Mouse (Mus musculus) embryonic stem cell, embryonic (primary cell): ENCODE results near the gene Plekhg5.

Source experiments
- CTCF ChIA-PET, 4 experiments: fragments of 300-600 bp in 2 of 4; fragments of 350-600 bp in 2 of 4; sonication (Branson Sonifier 250); formaldehyde crosslinking; loops; one replicate each; lab custom pipeline; 2022; ENCODE audit warnings: inconsistent platforms in 2 of 4; lab: Charles Lee
- POLR2A ChIA-PET, 4 experiments: fragments of 300-600 bp in 2 of 4; fragments of 350-600 bp in 2 of 4; sonication (Branson Sonifier 250); formaldehyde crosslinking; loops; one replicate each; lab custom pipeline; 2022; ENCODE audit warnings: antibody characterized with exemption in 4 of 4, inconsistent platforms in 1 of 4; lab: Charles Lee

The Plekhg5 gene

DNA sequence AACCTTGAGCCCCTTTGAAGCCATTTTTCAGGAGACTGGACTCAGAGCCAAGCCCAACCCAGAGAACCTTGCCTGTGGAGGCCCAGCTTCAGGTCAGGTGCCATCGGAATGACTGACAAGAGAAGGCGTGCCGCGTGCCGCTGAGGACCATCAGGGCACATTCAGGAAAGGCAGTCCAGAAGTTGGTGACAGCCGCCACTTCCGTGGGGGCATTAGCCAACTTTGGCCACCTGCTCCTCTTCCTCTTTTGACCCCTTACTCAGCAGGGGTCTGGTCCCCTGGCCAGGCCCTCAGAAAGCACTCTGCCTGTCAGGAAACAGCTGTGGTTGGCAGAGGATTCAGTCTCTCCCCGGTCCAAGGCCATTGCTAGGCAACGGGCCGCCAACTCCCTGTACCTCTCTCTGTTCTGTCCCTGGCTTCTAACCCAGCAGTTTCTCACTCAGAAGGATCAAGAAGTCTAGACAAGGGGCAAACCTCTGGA lies at the start of gene Plekhg5:
Gene Plekhg5, plus strand, starts transcription at position 378 of the 481 bp plus-strand sequence.
- ChIA-PET POLR2A (interaction anchor here in 2 of 4 experiments (0.6 to 1.8 kb wide), 7 partner anchors 10 to 76 kb away, joined by 3 to 6 read pairs (median 3); partner anchors contain the start of genes Nol9 (in 1 of the 2) and Phf13 (in 1 of the 2)), CTCF (interaction anchor here in 3 of 4 experiments (0.5 to 1.3 kb wide), 6 partner anchors 10 to 1170 kb away, joined by 3 to 10 read pairs (median 3); no protein-coding TSS in a partner anchor)

DNA sequence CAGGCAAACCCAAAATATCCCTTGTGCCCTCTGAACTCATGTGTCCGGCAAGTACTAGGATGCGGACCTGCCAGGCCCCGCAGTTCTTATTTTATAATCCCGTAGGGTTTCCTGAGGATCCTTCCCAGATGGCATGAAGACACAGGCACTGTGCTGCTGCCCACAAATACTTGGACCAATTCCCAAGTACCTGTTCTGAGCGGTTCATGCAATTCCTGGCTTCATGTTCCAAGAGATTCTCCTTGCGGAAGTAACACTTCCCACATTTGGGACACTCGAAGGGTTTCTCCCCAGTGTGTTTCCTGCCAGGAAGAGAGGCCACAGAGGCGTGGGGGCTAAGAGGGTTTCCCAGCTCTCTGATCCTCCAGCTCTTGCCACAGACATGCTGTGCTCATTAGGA lies 49.8 kb upstream of the Plekhg5 start:
- POLR2A ChIA-PET, result interaction anchor here in 2 of 4 experiments (0.8 to 7.9 kb wide), 6 partner anchors 13 to 28 kb away, joined by 3 to 79 read pairs (median 3); partner anchors contain the start of gene Klhl21 (in 2 of the 2)
- CTCF ChIA-PET, result interaction anchor here in 2 of 4 experiments (0.7 to 1.7 kb wide), 2 partner anchors 16 to 1015 kb away, joined by 3 to 5 read pairs; partner anchors contain the start of gene Nol9 (in 1 of the 2)

DNA sequence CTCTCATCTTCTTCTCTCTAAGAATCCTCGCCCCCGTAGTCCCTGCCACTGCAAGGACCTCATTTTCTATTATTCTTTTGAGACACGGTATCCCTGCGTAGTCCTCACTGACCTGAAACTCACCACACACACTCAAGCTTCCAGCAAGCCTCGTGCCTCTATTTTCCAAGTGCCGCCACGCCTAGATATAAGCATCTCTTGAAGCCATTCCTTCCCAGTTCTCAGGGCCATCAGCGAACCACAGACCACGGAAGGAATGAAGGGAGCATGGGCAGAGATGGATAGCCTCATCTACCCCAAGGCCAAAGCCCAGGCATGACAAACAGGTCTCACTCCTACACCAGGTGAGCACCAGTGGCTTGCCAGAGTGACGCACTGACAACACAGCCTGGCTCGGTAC lies 47.8 kb upstream of the Plekhg5 start:
- CTCF ChIA-PET, result no interaction called here
- POLR2A ChIA-PET, result interaction anchor here in 3 of 4 experiments (0.6 to 7.9 kb wide), 3 partner anchors 15 to 94 kb away, joined by 4 to 79 read pairs (median 78); partner anchors contain the start of gene Klhl21 (in 2 of the 3)

DNA sequence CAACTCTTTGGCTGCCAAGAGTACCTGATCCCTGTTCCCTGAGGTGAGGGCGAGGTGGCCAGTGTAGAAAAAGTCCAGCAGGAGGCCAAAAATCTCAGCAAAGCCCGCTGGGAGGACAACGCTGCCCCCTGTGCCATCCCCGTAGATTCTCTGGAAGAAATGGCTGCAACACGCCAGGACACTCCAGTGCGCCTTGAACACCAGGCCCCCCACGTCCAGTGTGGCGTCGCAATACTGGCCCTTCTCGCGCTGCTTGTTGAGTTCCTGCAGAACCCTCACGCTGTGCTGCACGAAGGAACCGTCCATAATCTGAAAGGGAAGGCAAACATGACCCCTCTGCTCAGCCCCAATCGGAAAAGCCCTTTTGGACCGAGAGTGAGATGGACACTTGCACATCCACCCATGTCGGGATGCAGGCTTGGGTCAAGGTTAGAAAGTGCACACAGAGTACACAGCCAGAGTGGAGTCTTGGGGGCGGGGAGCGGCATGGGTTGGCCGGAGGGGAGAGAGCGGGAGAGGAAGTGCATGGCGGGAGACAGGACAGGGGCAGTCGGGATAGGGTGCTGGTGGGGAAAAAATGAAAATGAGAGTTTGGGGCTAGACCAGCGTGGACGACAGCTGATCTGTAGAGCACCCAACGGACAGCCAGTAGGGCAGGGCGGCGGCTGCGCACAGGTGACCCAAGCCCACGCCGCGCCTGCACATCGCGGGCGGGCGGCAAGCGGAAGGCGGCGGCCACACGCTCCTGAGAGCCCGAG lies 45.4 kb upstream of the Plekhg5 start:
- ChIA-PET POLR2A (interaction anchor here in 3 of 4 experiments (0.8 to 5.4 kb wide), 39 partner anchors 7 to 292 kb away, joined by 3 to 65 read pairs (median 4); partner anchors contain the start of genes Klhl21 (in 3 of the 3), Nol9 (in 2 of the 3), Tas1r1 (in 2 of the 3) and Thap3 (in 2 of the 3)), CTCF (interaction anchor here (0.6 to 3.7 kb wide), 16 partner anchors 10 to 186 kb away, joined by 3 to 47 read pairs (median 4); partner anchors contain the start of genes Nol9 (in 3 of the 4), Tas1r1 (in 2 of the 4) and Klhl21 (in 1 of the 4))

DNA sequence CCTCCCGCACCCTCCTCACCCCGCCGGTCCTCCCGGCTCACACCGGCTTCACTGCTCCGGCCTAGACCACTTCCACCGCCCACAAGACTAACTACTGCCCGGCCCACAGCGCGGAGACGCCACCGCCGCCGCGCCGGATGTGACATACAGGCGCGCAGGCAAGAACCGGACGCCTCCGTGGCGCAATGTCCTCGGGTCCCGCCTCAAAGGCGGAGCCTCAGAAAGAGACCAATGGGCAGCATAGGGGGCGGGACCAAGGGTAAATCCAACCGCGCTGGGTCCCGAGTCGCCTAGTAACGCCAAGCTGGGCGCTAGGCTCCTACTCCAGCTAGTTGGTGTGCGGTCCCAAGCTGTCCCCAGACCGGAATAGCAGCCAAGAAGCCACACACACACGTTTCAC lies 44.8 kb upstream of the Plekhg5 start, which contains the start of gene Zbtb48:
Gene Zbtb48, minus strand, starts transcription at position 148 of the 400 bp plus-strand sequence.
- CTCF ChIA-PET, result interaction anchor here (0.6 to 3.7 kb wide), 23 partner anchors 9 to 291 kb away, joined by 3 to 47 read pairs (median 4); partner anchors contain the start of genes Nol9 (in 3 of the 4), Tas1r1 (in 2 of the 4), Dnajc11 (in 1 of the 4) and Klhl21 (in 1 of the 4)
- POLR2A ChIA-PET, result interaction anchor here in 3 of 4 experiments (0.6 to 5.4 kb wide), 55 partner anchors 8 to 450 kb away, joined by 3 to 65 read pairs (median 4); partner anchors contain the start of genes Klhl21 (in 3 of the 3), Nol9 (in 3 of the 3), Tas1r1 (in 3 of the 3) and Phf13 (in 2 of the 3)

DNA sequence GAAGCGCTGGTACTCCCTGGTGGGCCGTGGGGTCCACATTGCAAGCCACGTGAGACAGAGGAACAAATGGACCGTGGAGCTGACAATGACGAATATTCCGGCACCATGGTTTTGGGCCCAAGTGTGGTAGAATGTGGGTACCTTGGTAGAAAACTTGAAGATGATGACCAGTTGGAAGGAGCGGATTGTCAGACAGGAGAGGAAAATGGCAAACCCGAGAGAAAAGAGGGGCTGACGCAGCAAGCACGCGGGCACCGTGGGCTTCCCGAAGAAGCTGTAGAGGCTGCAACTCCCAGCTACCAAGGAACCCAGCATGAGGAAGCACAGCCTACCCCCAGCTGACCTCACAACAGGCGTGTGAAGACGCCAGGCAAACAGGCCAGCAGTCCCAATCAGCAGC lies 43.8 kb upstream of the Plekhg5 start:
- CTCF ChIA-PET, result interaction anchor here in 3 of 4 experiments (0.6 to 3.7 kb wide), 17 partner anchors 10 to 900 kb away, joined by 3 to 47 read pairs (median 5); partner anchors contain the start of genes Nol9 (in 2 of the 3), Tas1r1 (in 2 of the 3), Dnajc11 (in 1 of the 3) and Klhl21 (in 1 of the 3)
- POLR2A ChIA-PET, result interaction anchor here (0.6 to 5.4 kb wide), 39 partner anchors 9 to 900 kb away, joined by 3 to 65 read pairs (median 5); partner anchors contain the start of genes Nol9 (in 4 of the 4), Klhl21 (in 3 of the 4), Tas1r1 (in 3 of the 4) and Phf13 (in 1 of the 4)

DNA sequence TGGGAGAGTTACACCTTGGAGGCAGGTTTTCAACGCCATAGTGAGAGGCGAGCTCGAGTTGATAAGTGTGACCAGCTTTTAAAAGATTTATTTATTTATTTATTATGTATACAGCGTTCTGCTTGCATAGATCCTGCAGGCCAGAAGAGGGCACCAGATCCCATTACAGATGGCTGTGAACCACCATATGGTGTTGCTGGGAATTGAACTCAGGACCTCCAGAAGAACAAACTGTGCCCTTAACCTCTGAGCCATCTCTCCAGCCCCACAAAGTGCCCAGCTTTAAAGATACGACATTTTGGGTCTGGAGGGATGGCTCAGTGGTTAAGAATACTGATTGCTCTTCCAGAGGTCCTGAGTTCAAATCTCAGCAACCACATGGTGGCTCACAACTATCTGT lies 43.2 kb upstream of the Plekhg5 start:
- POLR2A ChIA-PET, result interaction anchor here (0.6 to 5.4 kb wide), 24 partner anchors 9 to 900 kb away, joined by 3 to 65 read pairs (median 6); partner anchors contain the start of genes Nol9 (in 4 of the 4), Tas1r1 (in 3 of the 4), Klhl21 (in 2 of the 4) and Thap3 (in 1 of the 4)

DNA sequence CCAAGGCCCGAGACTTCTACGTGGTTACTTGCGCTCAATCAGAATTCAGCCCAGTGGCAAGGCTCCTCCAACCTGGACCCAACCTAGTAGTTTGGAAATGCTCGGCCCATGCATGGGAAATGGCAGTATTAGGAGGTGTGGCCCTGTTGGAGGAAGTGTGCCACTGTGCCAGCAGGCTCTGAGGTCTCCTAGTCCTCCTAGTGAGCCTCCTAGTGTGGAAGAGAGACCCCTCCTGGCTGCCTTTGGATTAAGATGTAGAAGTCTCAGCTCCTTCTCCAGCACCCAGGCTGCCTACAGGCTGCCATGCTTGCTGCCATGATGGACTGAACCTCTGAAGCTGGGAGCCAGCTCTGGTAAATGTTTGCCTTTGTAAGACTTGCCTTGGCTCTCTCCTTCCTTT lies 42.3 kb upstream of the Plekhg5 start:
- POLR2A ChIA-PET, result interaction anchor here in 3 of 4 experiments (0.6 to 5.4 kb wide), 17 partner anchors 8 to 233 kb away, joined by 3 to 65 read pairs (median 4); partner anchors contain the start of genes Klhl21 (in 2 of the 3), Nol9 (in 2 of the 3), Tas1r1 (in 2 of the 3) and Phf13 (in 1 of the 3)
- CTCF ChIA-PET, result interaction anchor here (0.6 to 3.7 kb wide), 9 partner anchors 8 to 97 kb away, joined by 3 to 47 read pairs (median 5); partner anchors contain the start of genes Dnajc11 (in 1 of the 4), Nol9 (in 1 of the 4), Tas1r1 (in 1 of the 4) and Thap3 (in 1 of the 4)

More for the DNA sequence above, 43.2 kb upstream of the Plekhg5 start:
- CTCF ChIA-PET, result interaction anchor here in 3 of 4 experiments (0.5 to 3.7 kb wide), 12 partner anchors 10 to 900 kb away, joined by 3 to 47 read pairs (median 6); partner anchors contain the start of genes Nol9 (in 2 of the 3), Tas1r1 (in 2 of the 3), Dnajc11 (in 1 of the 3) and Klhl21 (in 1 of the 3)

DNA sequence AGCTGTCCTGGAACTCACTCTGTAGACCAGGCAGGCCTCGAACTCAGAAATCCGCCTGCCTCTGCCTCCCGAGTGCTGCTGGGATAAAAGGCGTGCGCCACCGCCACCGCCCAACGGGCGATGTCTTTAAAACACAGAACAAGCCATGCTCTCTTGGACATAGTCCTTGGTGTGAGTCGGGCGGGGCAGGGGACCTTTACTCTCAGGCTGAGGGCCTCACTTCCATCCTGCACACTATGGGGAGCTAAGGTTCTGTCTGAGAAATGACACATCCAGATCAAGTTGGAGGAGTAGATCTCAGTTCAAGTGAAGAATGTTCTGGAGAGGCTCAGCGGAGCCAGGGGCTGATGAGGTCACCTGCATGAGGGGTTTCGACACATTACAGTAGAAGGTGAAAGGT lies 39.4 kb upstream of the Plekhg5 start:
- CTCF ChIA-PET, result interaction anchor here in 2 of 4 experiments (0.8 to 1.3 kb wide), 8 partner anchors 10 to 64 kb away, joined by 3 to 5 read pairs (median 3); no protein-coding TSS in a partner anchor
- POLR2A ChIA-PET, result interaction anchor here in 2 of 4 experiments (0.7 to 1.8 kb wide), 11 partner anchors 9 to 141 kb away, joined by 3 to 8 read pairs (median 4); partner anchors contain the start of genes Phf13 (in 2 of the 2) and Klhl21 (in 1 of the 2)

DNA sequence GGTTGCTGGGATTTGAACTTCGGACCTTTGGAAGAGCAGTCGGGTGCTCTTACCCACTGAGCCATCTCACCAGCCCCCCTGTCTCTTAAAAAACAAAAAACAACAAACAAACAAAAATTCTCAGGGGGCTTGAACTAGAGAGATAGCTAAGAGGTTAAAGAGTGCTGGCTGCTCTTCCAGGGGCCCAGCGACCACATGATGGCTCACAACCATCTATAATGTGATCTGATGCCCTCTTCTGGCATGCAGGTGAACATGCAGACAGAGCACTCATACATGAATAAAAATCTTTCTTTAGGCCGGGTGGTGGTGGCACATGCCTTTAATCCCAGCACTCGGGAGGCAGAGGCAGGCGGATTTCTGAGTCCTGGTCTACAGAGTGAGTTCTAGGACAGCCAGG lies 35.8 kb upstream of the Plekhg5 start:
- CTCF ChIA-PET, result interaction anchor here (0.6 to 3.9 kb wide), 8 partner anchors 9 to 120 kb away, joined by 3 to 28 read pairs (median 3); partner anchors contain the start of genes Klhl21 (in 1 of the 4) and Zbtb48 (in 1 of the 4)
- POLR2A ChIA-PET, result interaction anchor here in 3 of 4 experiments (0.7 to 3.5 kb wide), 10 partner anchors 8 to 62 kb away, joined by 3 to 33 read pairs (median 4); partner anchors contain the start of genes Zbtb48 (in 3 of the 3) and Thap3 (in 1 of the 3)

DNA sequence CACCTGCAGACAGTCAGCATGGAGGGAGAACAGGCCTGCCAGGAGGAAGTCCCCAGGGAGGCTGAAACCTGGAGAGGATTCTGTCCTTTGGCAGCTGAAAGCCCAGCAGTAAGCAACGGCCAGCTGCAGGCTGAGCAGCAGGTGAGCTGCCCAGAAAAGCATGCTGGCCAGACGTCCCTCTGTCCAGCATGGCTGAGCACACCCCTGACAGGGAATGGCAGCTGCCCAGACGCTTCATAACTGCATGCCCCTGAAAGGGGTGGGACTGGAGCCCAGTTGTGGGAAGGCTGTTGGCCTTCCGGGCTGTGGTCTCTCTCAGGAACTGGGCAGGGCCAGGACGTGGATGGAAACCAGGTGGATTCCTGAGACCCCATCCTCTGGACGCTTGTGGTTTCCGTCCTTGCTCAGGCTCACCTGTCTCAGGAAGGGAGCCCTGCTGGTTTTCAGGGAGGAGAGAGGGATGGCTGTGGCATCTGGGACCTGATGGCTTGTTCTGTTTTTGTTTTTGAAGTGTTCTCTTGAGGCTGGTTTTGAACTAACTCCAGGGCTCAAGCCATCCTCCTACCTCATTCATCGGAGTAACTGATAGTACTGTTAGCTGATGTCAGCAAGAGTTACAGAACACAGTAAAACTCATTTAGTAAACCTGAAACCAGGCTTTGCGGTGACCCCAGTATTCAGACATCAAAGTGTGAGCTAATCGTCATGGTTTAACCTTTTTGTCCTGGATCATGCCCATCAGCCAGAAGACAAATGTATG lies 33.9 kb upstream of the Plekhg5 start, which contains the start of gene Tas1r1:
Gene Tas1r1, minus strand, starts transcription at position 344 of the 760 bp plus-strand sequence.
- POLR2A ChIA-PET, result interaction anchor here (0.6 to 3.5 kb wide), 35 partner anchors 9 to 289 kb away, joined by 3 to 33 read pairs (median 4); partner anchors contain the start of genes Zbtb48 (in 3 of the 4), Phf13 (in 2 of the 4), Thap3 (in 2 of the 4) and Camta1 (in 1 of the 4)

DNA sequence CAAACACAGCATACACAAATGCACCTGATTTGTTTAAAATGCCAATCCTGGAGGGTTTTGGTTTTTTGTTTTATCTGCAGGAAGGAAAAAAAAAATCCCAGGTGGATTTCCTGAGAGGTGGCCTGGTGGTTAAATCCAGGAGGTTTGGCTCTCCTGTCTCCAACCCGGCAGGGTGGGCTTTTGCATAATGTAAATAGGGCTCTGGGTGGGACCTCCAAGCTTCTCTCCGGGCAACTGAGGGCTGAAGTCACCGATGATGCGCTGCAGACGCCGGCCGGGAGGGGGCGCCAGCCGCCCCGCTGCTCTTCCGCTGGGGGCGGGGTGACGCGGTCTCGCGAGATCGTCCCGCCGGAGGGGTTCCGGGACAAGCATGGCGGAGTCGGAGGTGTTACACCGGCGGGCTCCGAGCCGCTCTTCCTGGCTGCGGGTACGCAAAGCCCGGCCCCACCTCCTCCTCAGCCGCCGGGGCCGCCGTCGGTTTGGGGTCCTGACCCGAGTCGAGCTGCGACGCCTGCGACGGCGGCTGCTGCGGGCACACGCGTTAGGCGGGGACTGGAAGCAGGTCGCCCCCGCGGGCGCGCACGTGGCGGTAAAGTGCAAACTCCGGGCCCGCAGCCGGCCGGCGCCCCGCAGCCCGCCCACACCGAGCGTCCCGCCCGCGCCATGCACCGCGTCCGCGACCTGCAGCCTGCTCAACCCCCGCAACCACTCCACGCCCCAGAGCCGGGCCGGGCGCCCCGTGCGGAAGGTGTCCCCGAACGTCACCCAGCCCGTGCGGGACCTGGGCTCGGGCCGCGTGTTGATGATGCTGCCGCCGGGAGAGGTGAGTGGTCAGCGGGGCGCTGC lies 33.1 kb upstream of the Plekhg5 start, which contains the start of gene Nol9:
Gene Nol9, plus strand, starts transcription at position 337 of the 846 bp plus-strand sequence.
- ChIA-PET POLR2A (interaction anchor here (0.6 to 3.5 kb wide), 33 partner anchors 8 to 919 kb away, joined by 3 to 33 read pairs (median 4); partner anchors contain the start of genes Zbtb48 (in 3 of the 4), Thap3 (in 2 of the 4), Klhl21 (in 1 of the 4) and Plekhg5 (in 1 of the 4)), CTCF (interaction anchor here (0.6 to 3.9 kb wide), 59 partner anchors 8 to 889 kb away, joined by 3 to 28 read pairs (median 4); partner anchors contain the start of genes Zbtb48 (in 3 of the 4), Klhl21 (in 2 of the 4), Phf13 (in 2 of the 4) and Espn (in 1 of the 4))

More for the DNA sequence above, 33.9 kb upstream of the Plekhg5 start, which contains the start of gene Tas1r1:
- CTCF ChIA-PET, result interaction anchor here (0.6 to 3.9 kb wide), 62 partner anchors 8 to 888 kb away, joined by 3 to 28 read pairs (median 4); partner anchors contain the start of genes Zbtb48 (in 3 of the 4), Klhl21 (in 2 of the 4), Phf13 (in 2 of the 4) and Espn (in 1 of the 4)

DNA sequence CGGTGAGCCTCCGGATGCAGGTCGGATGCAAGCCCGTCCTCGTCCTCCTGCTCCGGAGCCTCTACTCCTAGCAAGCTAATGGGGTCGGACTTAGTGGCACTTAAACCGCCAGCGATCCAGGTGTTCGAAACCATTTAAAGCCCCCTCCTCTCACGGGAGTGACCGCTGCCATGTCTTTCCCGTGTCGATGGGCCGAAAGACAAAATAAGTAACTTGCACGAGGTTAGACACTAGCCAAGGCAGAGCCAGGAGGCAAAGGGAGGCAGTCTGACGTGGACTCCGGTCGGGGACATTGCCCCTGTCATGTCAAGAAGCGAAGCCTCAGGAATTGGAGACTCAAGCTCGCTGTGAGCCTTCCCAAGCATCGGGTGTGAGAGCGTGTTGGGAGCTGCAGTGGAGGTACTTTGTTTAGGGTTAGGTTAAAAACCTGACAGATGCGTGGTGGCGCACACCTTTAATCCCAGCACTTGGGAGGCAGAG lies 32.4 kb upstream of the Plekhg5 start:
- CTCF ChIA-PET, result interaction anchor here in 3 of 4 experiments (1.2 to 3.9 kb wide), 10 partner anchors 12 to 94 kb away, joined by 3 to 28 read pairs (median 6); partner anchors contain the start of gene Zbtb48 (in 3 of the 3)
- POLR2A ChIA-PET, result interaction anchor here in 2 of 4 experiments (0.8 to 3.5 kb wide), 12 partner anchors 11 to 93 kb away, joined by 3 to 33 read pairs (median 4); partner anchors contain the start of genes Klhl21 (in 1 of the 2) and Zbtb48 (in 1 of the 2)
